Mouse (Mus musculus): ENCODE data around the gene Ocrl. TPM values are rescaled to one million over a fixed set of nuclear protein-coding genes. Genes with fewer than 3 reads are reported as not detected.

The Ocrl gene
- 10 to 100 TPM; 48.6 to 56.0 TPM for total RNA-seq (2021)
- long read RNA-seq, partial matches to known transcripts: 0 of 6 reads
- long read RNA-seq, other reads (novel, unspliced or antisense): 5 of 6 reads

- DNase-seq (ENCODE audit: low spot score in 2 of 2): peak; percentile 71 to 79
These were observed at the start of gene Ocrl for GRCm38 (mm10) chrX:47912306-47912792. Gene Ocrl, plus strand, starts transcription at chrX:47912387.

DNA sequence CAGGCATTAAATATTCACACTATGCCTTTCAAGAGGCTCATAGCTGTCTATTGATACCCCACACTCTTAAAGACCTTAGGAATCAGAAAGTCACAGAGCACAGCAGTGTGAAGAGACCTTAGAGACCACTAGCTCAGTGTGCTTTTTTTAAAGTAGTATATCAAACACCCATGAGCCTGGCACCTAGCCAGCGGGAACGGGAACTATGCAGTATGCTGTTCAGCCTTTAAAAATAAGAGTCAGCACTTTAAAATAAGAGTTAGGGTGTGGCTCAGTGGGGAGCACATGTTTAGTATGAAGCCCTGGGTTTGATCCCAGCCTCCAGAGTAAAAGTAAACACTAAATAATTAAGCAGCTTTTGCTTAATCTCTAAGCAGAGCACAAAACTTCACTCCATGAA lies 32.1 kb upstream of the Ocrl start:
- no peak for DNase-seq (ENCODE audit: low spot score in 2 of 2)

DNA sequence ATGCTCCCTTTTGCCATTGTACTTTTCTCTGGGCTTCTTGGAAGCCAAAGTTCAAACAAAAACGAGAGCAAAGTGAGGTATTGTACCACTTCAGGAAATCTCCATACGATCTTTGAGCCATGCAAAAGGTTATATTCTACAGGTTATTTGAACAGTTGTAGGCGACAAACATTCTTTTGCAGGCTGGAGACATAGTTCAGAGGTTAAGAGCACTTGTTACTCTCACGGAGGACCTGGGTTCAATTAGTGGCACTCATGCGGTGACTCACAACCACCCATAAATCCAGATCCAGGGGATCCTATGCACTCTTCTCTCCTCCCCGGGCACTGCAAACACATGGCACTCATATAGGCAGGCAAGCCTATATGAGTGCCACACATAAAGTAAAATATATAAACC lies 29.4 kb upstream of the Ocrl start:
- no peak for DNase-seq (ENCODE audit: low spot score in 2 of 2)

- no peak for DNase-seq (ENCODE audit: low spot score in 2 of 2)
These were observed 24.8 kb upstream of the Ocrl start for GRCm38 (mm10) chrX:47887401-47887800.

- DNase-seq (ENCODE audit: low spot score in 2 of 2): no peak
These were observed 20.8 kb upstream of the Ocrl start for GRCm38 (mm10) chrX:47891243-47891906.

GRCm38 (mm10) chrX:47891907-47892430 lies 20.2 kb upstream of the Ocrl start:
- peak; percentile 21 to 40 for DNase-seq (ENCODE audit: low spot score in 2 of 2)

DNA sequence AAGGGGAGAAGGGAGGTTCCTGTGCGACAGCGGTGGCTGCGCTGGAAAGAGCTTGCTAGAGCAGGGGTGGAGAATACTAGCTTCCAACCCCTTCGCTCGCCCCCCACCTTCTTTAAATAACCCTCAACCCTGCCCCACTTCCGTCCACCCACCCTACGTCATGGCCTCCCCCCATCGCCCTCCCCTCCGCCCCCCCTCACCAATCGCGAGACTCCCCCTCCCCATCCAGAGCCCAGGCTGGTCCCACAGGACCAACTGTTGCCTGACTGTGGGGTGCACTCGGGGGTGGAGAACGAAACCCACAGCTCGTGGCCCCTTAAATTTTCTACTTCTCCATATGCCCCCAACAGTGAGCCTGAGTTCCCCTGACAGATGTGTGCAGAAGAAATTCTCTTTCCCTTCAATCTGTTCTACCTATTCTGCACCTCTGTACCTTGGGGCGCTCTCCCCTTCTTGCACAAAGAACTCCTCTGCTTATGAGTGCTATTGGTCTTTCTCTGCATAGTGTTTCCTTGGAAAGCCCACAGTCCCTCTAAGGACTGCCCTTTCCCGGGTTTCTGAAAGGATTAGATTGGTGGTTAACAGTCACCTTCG lies 19.7 kb upstream of the Ocrl start, which contains the start of gene Smarca1:
Gene Smarca1 (minus strand): TSS at position 544 of the 594 bp plus-strand sequence.
- DNase-seq (ENCODE audit: low spot score in 2 of 2): peak in 1 of 2 experiments; percentile 17

DNA sequence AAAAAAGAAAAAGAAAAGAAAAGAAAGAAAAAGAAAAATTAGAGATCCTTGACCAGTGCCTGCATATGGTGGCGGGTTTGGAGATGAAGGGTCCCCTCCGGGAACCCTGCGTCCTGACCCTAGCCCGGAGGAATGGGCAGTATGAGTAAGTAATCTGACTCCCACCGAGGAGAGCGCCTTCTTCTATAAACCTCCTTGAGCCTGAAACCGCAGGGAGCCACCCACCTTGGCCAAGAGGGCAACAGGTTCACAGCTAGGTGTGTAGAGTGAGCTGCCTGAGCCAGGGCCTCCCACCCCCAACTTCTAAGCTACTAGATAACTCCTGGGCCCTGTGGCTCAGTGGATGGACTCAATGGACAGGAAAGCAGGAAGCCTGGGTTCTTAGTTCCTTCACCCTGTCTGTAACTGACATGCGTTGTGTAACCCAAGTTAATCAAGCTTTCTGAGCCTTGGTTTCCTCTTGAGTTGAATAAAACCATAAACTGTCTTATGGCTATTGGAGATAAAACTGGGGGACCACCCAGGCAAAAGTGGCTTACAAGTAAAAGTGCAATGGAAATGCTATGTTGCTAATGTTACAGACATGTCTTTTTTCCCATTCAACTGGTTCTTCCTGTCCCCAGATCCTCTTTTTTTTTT lies 836 bp downstream of the Ocrl start:
- DNase-seq (ENCODE audit: low spot score in 2 of 2): peak in 1 of 2 experiments; percentile 13

DNA sequence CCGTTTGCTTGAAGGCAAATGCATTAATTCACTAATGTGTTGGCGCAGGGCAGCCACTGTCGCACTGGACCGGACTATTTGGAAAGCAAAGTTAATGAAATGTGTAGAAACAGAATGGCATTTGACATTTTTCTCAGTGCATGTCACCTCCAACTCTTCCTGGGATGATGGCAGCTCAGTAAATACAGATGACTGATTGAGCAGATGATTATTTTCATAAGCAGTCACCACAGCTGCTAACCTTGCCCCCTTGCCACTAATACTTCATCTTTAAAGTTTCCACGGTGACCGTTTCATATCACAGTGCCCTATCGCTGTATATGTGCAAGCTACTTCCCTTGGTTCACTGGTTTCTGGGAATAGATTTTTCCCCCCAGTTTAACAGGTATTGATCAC lies 1.4 kb downstream of the Ocrl start:
- DNase-seq (ENCODE audit: low spot score in 2 of 2): no peak

DNA sequence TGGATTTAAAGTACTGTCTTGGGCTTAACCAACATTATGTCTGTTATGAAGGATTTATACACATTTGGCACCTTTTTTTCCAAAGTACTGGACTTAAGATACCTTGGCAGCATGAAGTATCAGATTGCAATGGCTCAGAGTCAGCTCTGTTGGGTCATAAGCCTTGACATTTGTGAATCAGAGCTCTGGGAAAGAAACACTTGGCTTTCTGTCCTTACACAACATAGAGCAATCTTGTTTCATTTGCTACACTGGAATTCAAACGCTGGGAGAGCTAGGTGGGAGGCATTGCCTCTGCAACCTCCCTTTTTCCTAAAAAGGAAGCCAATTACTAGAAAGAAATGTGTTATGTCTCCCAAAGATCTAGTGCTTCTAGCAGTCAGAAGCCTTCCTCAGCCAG lies 4.6 kb downstream of the Ocrl start:
- no peak for DNase-seq (ENCODE audit: low spot score in 2 of 2)

- DNase-seq (ENCODE audit: low spot score in 2 of 2): no peak
These were observed 8.4 kb downstream of the Ocrl start for GRCm38 (mm10) chrX:47920541-47920940.

GRCm38 (mm10) chrX:47927981-47928380 lies 15.8 kb downstream of the Ocrl start:
- no peak for DNase-seq (ENCODE audit: low spot score in 2 of 2)

DNA sequence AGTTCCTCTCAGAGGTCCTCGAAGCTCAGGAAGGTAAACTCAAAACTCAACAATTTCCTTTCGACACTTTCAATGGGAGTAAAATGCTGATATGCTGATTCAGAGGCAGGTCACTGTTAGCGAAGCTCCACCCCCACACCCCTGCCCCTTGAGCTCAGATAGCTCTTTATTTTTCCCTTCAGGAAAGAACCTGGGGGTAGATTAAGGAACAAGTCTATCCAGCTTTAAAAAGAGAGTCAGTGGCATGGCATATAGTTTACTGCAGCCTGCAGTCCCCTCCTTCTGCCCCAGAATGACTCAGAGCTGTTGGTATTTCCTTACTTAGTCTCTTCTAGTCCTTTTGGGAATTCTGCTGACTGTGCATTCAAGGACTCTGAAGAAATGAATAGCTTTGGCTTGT lies 18.3 kb downstream of the Ocrl start:
- DNase-seq (ENCODE audit: low spot score in 2 of 2): no peak

GRCm38 (mm10) chrX:47934352-47934751 lies 22.2 kb downstream of the Ocrl start:
- no peak for DNase-seq (ENCODE audit: low spot score in 2 of 2)

DNA sequence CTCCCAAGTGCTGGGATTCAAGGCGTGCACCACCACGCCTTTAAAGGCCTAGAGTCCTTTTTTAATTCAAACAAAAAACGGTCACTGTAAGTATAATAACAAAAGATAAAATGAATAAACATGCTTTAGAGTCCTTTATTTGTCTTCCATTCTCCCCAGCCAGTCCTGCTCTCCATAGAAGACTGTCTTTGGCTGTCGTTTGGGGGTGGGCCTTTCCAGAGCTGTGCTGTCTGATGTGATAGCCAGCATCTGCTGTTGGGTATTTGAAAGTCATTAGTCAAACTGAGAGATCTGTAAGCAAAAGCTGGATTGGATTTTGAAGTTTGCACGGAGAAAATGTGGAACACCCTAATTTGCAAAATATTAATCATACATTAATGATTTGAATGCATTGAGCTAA lies 24.7 kb downstream of the Ocrl start:
- DNase-seq (ENCODE audit: low spot score in 2 of 2): no peak

DNA sequence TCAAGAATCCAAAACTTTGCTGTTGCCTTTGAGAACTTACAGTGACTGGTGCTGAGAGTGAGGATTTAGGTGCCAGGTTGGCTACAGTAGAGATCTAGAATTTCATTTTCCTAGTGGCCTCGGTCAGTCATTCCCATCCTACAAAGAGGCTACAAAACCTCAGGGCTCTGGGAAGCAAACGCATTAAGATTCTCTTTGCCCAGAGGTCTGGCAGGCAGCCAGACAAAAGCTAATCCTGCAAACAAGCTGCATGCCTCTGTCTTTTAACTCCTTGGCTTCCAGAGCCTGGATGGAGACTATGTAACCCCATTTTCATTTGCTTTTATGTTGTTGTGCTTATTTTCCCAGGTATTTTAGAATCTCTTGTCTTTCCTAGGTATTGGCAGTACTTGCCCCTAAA lies 25.6 kb downstream of the Ocrl start:
- peak; percentile 24 to 41 for DNase-seq (ENCODE audit: low spot score in 2 of 2)

GRCm38 (mm10) chrX:47949729-47950128 lies 37.5 kb downstream of the Ocrl start:
- DNase-seq (ENCODE audit: low spot score in 2 of 2): no peak

- DNase-seq (ENCODE audit: low spot score in 2 of 2): no peak
These were observed 50.4 kb downstream of the Ocrl start for GRCm38 (mm10) chrX:47962579-47962978.

DNA sequence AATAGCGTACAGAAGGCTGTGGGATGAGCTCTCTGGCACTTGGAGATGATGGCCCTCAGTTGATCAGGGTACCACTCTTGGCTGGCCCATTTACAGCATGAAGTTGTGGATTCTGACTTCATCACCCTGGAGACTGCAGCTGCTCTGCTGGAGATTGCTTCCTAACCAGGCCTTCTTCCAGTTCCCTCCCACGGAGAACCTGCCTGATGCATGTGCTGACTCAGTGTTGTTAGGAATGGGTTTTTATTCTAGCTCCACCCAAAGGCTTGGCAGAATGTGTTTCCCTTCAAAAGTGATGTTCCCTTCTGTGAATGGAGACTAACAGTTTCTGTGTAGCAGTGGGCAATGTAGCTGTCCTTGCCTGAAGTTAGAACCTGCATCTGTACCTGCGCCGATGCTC lies 58.2 kb downstream of the Ocrl start:
- peak in 1 of 2 experiments; percentile 14 for DNase-seq (ENCODE audit: low spot score in 2 of 2)

GRCm38 (mm10) chrX:47970864-47971263 lies 58.7 kb downstream of the Ocrl start:
- DNase-seq (ENCODE audit: low spot score in 2 of 2): no peak

- DNase-seq (ENCODE audit: low spot score in 2 of 2): no peak
These were observed 59.4 kb downstream of the Ocrl start for GRCm38 (mm10) chrX:47971366-47972128.

Data from layer of hippocampus, postnatal 10 days (tissue).